Comparison of ENCODE assay signal across 11 mouse cellular contexts in genomic region chr1:134217028-134217481, GRCm38 (mm10). TPM values are rescaled to one million over a fixed set of nuclear protein-coding genes. Genes with fewer than 3 reads are reported as not detected.
DNase-seq lines count a peak whose midpoint lies in the region; ATAC-seq lines count a peak whose summit lies in the region.
"Had no signal": no experiment of that assay in that cellular context is flagged by ENCODE, and none has a peak within 500 bp of the region (broad histone marks: within the 10 kb centered on the region; RNA-seq: fewer than 3 reads in every experiment).

No protein-coding gene starts in this region.

- ATAC-seq in forebrain, embryonic 12.5 days (ENCODE audit: low FRiP score): no peak
- peak; percentile 52 for ATAC-seq in kidney, embryonic 16.5 days (ENCODE audit: low FRiP score, low TSS enrichment)
- no peak for ATAC-seq in forebrain, embryonic 15.5 days (replicated peaks)

- no peak for DNase-seq in forebrain, embryonic 10.5 days (ENCODE audit: extremely low spot score, low spot score)
- peak; percentile 49 for DNase-seq in ovary, postnatal 36 days (ENCODE audit: low spot score)
- no peak for DNase-seq in ovary, postnatal 10 days (ENCODE audit: low spot score)
- peak; percentile 70 for DNase-seq in testis, postnatal 10 days (ENCODE audit: low spot score)
- DNase-seq in cerebellum, adult 11 months: no peak

- no peak overlapping the region for H3K9ac ChIP-seq in forebrain, embryonic 12.5 days
- no peak overlapping the region for H3K9ac ChIP-seq in kidney, embryonic 16.5 days (replicated peaks; ENCODE audit: low read length)
- H3K9ac ChIP-seq in forebrain, embryonic 15.5 days (replicated peaks): no peak overlapping the region
- H3K9ac ChIP-seq: embryonic facial prominence, embryonic 13.5 days; limb, embryonic 13.5 days; midbrain, embryonic 13.5 days had no signal

- no peak overlapping the region for H3K4me2 ChIP-seq in forebrain, embryonic 12.5 days
- H3K4me2 ChIP-seq in kidney, embryonic 16.5 days (replicated peaks; ENCODE audit: low read depth, low read length): no peak overlapping the region
- no peak overlapping the region for H3K4me2 ChIP-seq in forebrain, embryonic 15.5 days (replicated peaks)
- H3K4me2 ChIP-seq: embryonic facial prominence, embryonic 13.5 days; limb, embryonic 13.5 days; midbrain, embryonic 13.5 days had no signal

- WGBS in forebrain, embryonic 10.5 days: 70% methylated on average over 12 of the region's 12 CpGs
- WGBS in forebrain, embryonic 12.5 days: 72% methylated on average over 12 of the region's 12 CpGs
- WGBS in kidney, embryonic 16.5 days: 46% methylated on average over 12 of the region's 12 CpGs
- WGBS in forebrain, embryonic 15.5 days: 65% methylated on average over 12 of the region's 12 CpGs

- H3K27ac ChIP-seq in forebrain, embryonic 10.5 days: peak overlapping the region; percentile 8; the same call in 1 of the 2 replicates
- H3K27ac ChIP-seq in forebrain, embryonic 12.5 days: no peak overlapping the region
- H3K27ac ChIP-seq in kidney, embryonic 16.5 days (ENCODE audit: low read length): peak overlapping the region; percentile 52; the same call in 1 of the 2 replicates
- no peak overlapping the region for H3K27ac ChIP-seq in forebrain, embryonic 15.5 days (replicated peaks)
- H3K27ac ChIP-seq: embryonic facial prominence, embryonic 13.5 days; limb, embryonic 13.5 days; midbrain, embryonic 13.5 days had no signal

- H3K27me3 ChIP-seq in forebrain, embryonic 10.5 days (ENCODE audit: poor library complexity, severe bottlenecking): peaks cover 41% of the 10 kb centered on the region
- peaks cover 32% of the 10 kb centered on the region for H3K27me3 ChIP-seq in forebrain, embryonic 12.5 days
- H3K27me3 ChIP-seq in kidney, embryonic 16.5 days (ENCODE audit: insufficient read depth, low read length): no peaks in the 10 kb centered on the region
- no peaks in the 10 kb centered on the region for H3K27me3 ChIP-seq in forebrain, embryonic 15.5 days
- H3K27me3 ChIP-seq: embryonic facial prominence, embryonic 13.5 days had no signal

- no peak overlapping the region for H3K4me3 ChIP-seq in forebrain, embryonic 10.5 days
- H3K4me3 ChIP-seq in forebrain, embryonic 12.5 days (replicated peaks): no peak overlapping the region
- H3K4me3 ChIP-seq in kidney, embryonic 16.5 days (ENCODE audit: low read length): no peak overlapping the region
- H3K4me3 ChIP-seq in forebrain, embryonic 15.5 days: no peak overlapping the region
- H3K4me3 ChIP-seq: embryonic facial prominence, embryonic 13.5 days; limb, embryonic 13.5 days; midbrain, embryonic 13.5 days had no signal

- H3K4me1 ChIP-seq in forebrain, embryonic 10.5 days: peaks cover 29% of the 10 kb centered on the region
- peaks cover 20% of the 10 kb centered on the region for H3K4me1 ChIP-seq in forebrain, embryonic 12.5 days
- H3K4me1 ChIP-seq in kidney, embryonic 16.5 days (ENCODE audit: insufficient read depth, low read length): peaks cover 34% of the 10 kb centered on the region
- peaks cover 18% of the 10 kb centered on the region for H3K4me1 ChIP-seq in forebrain, embryonic 15.5 days

- H3K9me3 ChIP-seq in forebrain, embryonic 10.5 days: no peaks in the 10 kb centered on the region
- no peaks in the 10 kb centered on the region for H3K9me3 ChIP-seq in forebrain, embryonic 12.5 days
- H3K9me3 ChIP-seq in kidney, embryonic 16.5 days (ENCODE audit: low read length): no peaks in the 10 kb centered on the region
- H3K9me3 ChIP-seq in forebrain, embryonic 15.5 days: no peaks in the 10 kb centered on the region
- H3K9me3 ChIP-seq: embryonic facial prominence, embryonic 13.5 days; limb, embryonic 13.5 days; midbrain, embryonic 13.5 days had no signal

- no peaks in the 10 kb centered on the region for H3K36me3 ChIP-seq in forebrain, embryonic 10.5 days (replicated peaks)
- no peaks in the 10 kb centered on the region for H3K36me3 ChIP-seq in forebrain, embryonic 12.5 days (replicated peaks)
- no peaks in the 10 kb centered on the region for H3K36me3 ChIP-seq in kidney, embryonic 16.5 days (ENCODE audit: insufficient read depth, low read length)
- no peaks in the 10 kb centered on the region for H3K36me3 ChIP-seq in forebrain, embryonic 15.5 days
- H3K36me3 ChIP-seq: embryonic facial prominence, embryonic 13.5 days; limb, embryonic 13.5 days; midbrain, embryonic 13.5 days had no signal

RNA-seq across cellular contexts. Expression of gene Adora1, which starts 18.2 kb away (rescaled TPM):
- 0.14 and 0.36 TPM in 2 replicates for polyA plus RNA-seq in forebrain, embryonic 10.5 days (2016; fragmentation: Nextera tagmentation; extraction: Ambion mirVana)
- polyA plus RNA-seq in forebrain, embryonic 12.5 days (2016; fragmentation: Nextera tagmentation; extraction: Ambion mirVana): 1.4 and 1.8 TPM in 2 replicates
- 10.4 and 10.6 TPM in 2 replicates for polyA plus RNA-seq in kidney, embryonic 16.5 days (2015; fragmentation: Nextera tagmentation; extraction: Ambion mirVana)
- polyA plus RNA-seq in forebrain, embryonic 15.5 days (2015; fragmentation: Nextera tagmentation; extraction: Ambion mirVana): 14.0 and 15.7 TPM in 2 replicates

RNA-seq across cellular contexts. Expression of gene Mybph, which starts 23.8 kb away (rescaled TPM):
- 0.46 and 0.65 TPM in 2 replicates for polyA plus RNA-seq in forebrain, embryonic 10.5 days (2016; fragmentation: Nextera tagmentation; extraction: Ambion mirVana)
- 0.15 and 0.34 TPM in 2 replicates for polyA plus RNA-seq in forebrain, embryonic 12.5 days (2016; fragmentation: Nextera tagmentation; extraction: Ambion mirVana)
- 1.6 and 1.7 TPM in 2 replicates for polyA plus RNA-seq in kidney, embryonic 16.5 days (2015; fragmentation: Nextera tagmentation; extraction: Ambion mirVana)
- not detected in 2 replicates for polyA plus RNA-seq in forebrain, embryonic 15.5 days (2015; fragmentation: Nextera tagmentation; extraction: Ambion mirVana)

RNA-seq across cellular contexts. Expression of gene Chil1, which starts 35.1 kb away (rescaled TPM):
- not detected in 2 replicates for polyA plus RNA-seq in forebrain, embryonic 10.5 days (2016; fragmentation: Nextera tagmentation; extraction: Ambion mirVana)
- 1.9 and 2.5 TPM in 2 replicates for polyA plus RNA-seq in forebrain, embryonic 12.5 days (2016; fragmentation: Nextera tagmentation; extraction: Ambion mirVana)
- 0.85 and 1.4 TPM in 2 replicates for polyA plus RNA-seq in kidney, embryonic 16.5 days (2015; fragmentation: Nextera tagmentation; extraction: Ambion mirVana)
- 3.2 and 3.7 TPM in 2 replicates for polyA plus RNA-seq in forebrain, embryonic 15.5 days (2015; fragmentation: Nextera tagmentation; extraction: Ambion mirVana)

Comparison
In these comparisons a context has a peak if more than half of its experiments do, and no peak if none do; other contexts are left out.
1. DNase-seq: peak in ovary, postnatal 36 days (single experiment) and testis, postnatal 10 days (single experiment); none in forebrain, embryonic 10.5 days (single experiment), ovary, postnatal 10 days (single experiment) and cerebellum, adult 11 months (single experiment).
2. H3K27ac ChIP-seq: peak in forebrain, embryonic 10.5 days (single experiment) and kidney, embryonic 16.5 days (single experiment); none in forebrain, embryonic 12.5 days (single experiment) and forebrain, embryonic 15.5 days (single experiment).